Mouse (Mus musculus) kidney, embryonic 14.5 days (tissue): Measurements from ENCODE around the gene Grin2a. TPM values are rescaled to one million over a fixed set of nuclear protein-coding genes. Genes with fewer than 3 reads are reported as not detected.

ENCODE experiments used
- ATAC-seq: fragments of 200-750 bp; cut with Nextera tagmentation; 2 replicates; pipeline ENCODE4 v1.8.0; 2017; ENCODE audit warnings: moderate number of reproducible peaks, mild to moderate bottlenecking, moderate TSS enrichment, moderate library complexity; ENCODE audit not compliant: low FRiP score, low TSS enrichment
- H3K27ac ChIP-seq: fragments of 300-500 bp; sonication (generic); 2 replicates; pipeline ENCODE4 v1.5.1; 2014; ENCODE audit warnings: low read depth, mild to moderate bottlenecking, low read length, moderate library complexity, mixed read lengths
- H3K27me3 ChIP-seq: fragments of 300-500 bp; sonication (generic); 2 replicates; pipeline ENCODE4 v1.6.1; 2014; ENCODE audit warnings: mild to moderate bottlenecking, low read length; ENCODE audit not compliant: control insufficient read depth, insufficient read depth
- H3K36me3 ChIP-seq: fragments of 300-500 bp; sonication (generic); 2 replicates; pipeline ENCODE4 v1.6.1; 2014; ENCODE audit warnings: low read length, mixed read lengths; ENCODE audit not compliant: control insufficient read depth, insufficient read depth
- H3K4me1 ChIP-seq: fragments of 300-500 bp; sonication (generic); 2 replicates; pipeline ENCODE4 v1.6.1; 2014; ENCODE audit warnings: low read length, mixed read lengths; ENCODE audit not compliant: control insufficient read depth, insufficient read depth
- H3K4me2 ChIP-seq: fragments of 300-500 bp; sonication (generic); replicated peaks from 2 replicates; pipeline ENCODE4 v1.6.1; 2014; ENCODE audit warnings: low read depth, mild to moderate bottlenecking, low read length
- H3K4me3 ChIP-seq: fragments of 300-500 bp; sonication (generic); 2 replicates; pipeline ENCODE4 v1.5.1; 2014; ENCODE audit warnings: mild to moderate bottlenecking, low read length
- H3K9ac ChIP-seq: fragments of 300-500 bp; sonication (generic); 2 replicates; pipeline ENCODE4 v1.6.1; 2014; ENCODE audit warnings: low read depth, mild to moderate bottlenecking, low read length, moderate library complexity
- H3K9me3 ChIP-seq: fragments of 300-500 bp; sonication (generic); 2 replicates; pipeline ENCODE4 v1.6.1; 2016; ENCODE audit warnings: low read length; ENCODE audit not compliant: control insufficient read depth
- WGBS: fragments of 180-500 bp; shearing (Covaris S2); extraction: QIAGEN DNeasy Blood & Tissue Kit; methylation state at CpG from one replicate; pipeline ENCODE4 v1.1.7; 2014; 5-methylcytosine and 5-hydroxymethylcytosine counted together
- polyA plus RNA-seq: library from polyadenylated mRNA; unstranded; fragments of >200 nt; fragmentation: Nextera tagmentation; extraction: Ambion mirVana; gene quantifications from 2 replicates; pipeline ENCODE4 v1.2.1, GENCODE M21; 2014

Gene Grin2a
- 0.16 and 0.42 TPM in 2 replicates for polyA plus RNA-seq

GRCm38 (mm10) chr16:9994951-9995813 lies at the start of gene Grin2a:
Gene Grin2a (minus strand): TSS chr16:9995560.
- no peak within 1 kb of the TSS for H3K27ac ChIP-seq
- H3K36me3 ChIP-seq = no peaks in the 10 kb centered on the region
- H3K4me3 ChIP-seq = peak within 1 kb of the TSS; percentile 38
- 1% methylated on average over 65 of the region's 69 CpGs for WGBS
- no peaks in the 10 kb centered on the region for H3K9me3 ChIP-seq
- H3K4me2 ChIP-seq = peak within 1 kb of the TSS; percentile 77
- no peak for ATAC-seq
- peaks cover 15% of the 10 kb centered on the region for H3K4me1 ChIP-seq
- H3K27me3 ChIP-seq = peaks cover 54% of the 10 kb centered on the region
- peak within 1 kb of the TSS; percentile 13; the same call in 1 of the 2 replicates for H3K9ac ChIP-seq

- Histone ChIP-seq H3K9me3 (no peaks in the 10 kb centered on the region), H3K4me2 (no peak overlapping the region), H3K4me3 (no peak overlapping the region), H3K27me3 (no peaks in the 10 kb centered on the region), H3K9ac (no peak overlapping the region), H3K4me1 (no peaks in the 10 kb centered on the region), H3K27ac (no peak overlapping the region), H3K36me3 (no peaks in the 10 kb centered on the region)
- WGBS = 70% methylated on average over 7 of the region's 7 CpGs
- ATAC-seq = no peak
Observed at GRCm38 (mm10) chr16:10035582-10036215, 40.3 kb upstream of the Grin2a start.

GRCm38 (mm10) chr16:10033416-10033979 lies 38.1 kb upstream of the Grin2a start:
- no peak overlapping the region for H3K27ac ChIP-seq
- no peaks in the 10 kb centered on the region for H3K36me3 ChIP-seq
- H3K4me3 ChIP-seq = no peak overlapping the region
- WGBS = 74% methylated on average over 4 of the region's 4 CpGs
- H3K9me3 ChIP-seq = no peaks in the 10 kb centered on the region
- H3K4me2 ChIP-seq = no peak overlapping the region
- H3K9ac ChIP-seq = no peak overlapping the region
- ATAC-seq = no peak
- no peaks in the 10 kb centered on the region for H3K27me3 ChIP-seq
- H3K4me1 ChIP-seq = no peaks in the 10 kb centered on the region

- Histone ChIP-seq H3K4me3 (no peak overlapping the region), H3K36me3 (no peaks in the 10 kb centered on the region), H3K4me2 (no peak overlapping the region), H3K27me3 (no peaks in the 10 kb centered on the region), H3K27ac (no peak overlapping the region), H3K4me1 (no peaks in the 10 kb centered on the region), H3K9me3 (no peaks in the 10 kb centered on the region), H3K9ac (no peak overlapping the region)
- ATAC-seq = no peak
Observed at GRCm38 (mm10) chr16:10031891-10032290, 36.5 kb upstream of the Grin2a start.

- H3K4me3 ChIP-seq = no peak overlapping the region
- no peak for ATAC-seq
- no peaks in the 10 kb centered on the region for H3K36me3 ChIP-seq
- no peaks in the 10 kb centered on the region for H3K9me3 ChIP-seq
- H3K4me2 ChIP-seq = no peak overlapping the region
- H3K4me1 ChIP-seq = no peaks in the 10 kb centered on the region
- no peak overlapping the region for H3K9ac ChIP-seq
- H3K27ac ChIP-seq = no peak overlapping the region
- WGBS = 73% methylated on average over 6 of the region's 6 CpGs
- H3K27me3 ChIP-seq = no peaks in the 10 kb centered on the region
Observed at GRCm38 (mm10) chr16:10026741-10027140, 31.4 kb upstream of the Grin2a start.

- Histone ChIP-seq H3K36me3 (no peaks in the 10 kb centered on the region), H3K27me3 (no peaks in the 10 kb centered on the region), H3K9ac (no peak overlapping the region), H3K4me2 (no peak overlapping the region), H3K9me3 (peaks cover 5% of the 10 kb centered on the region), H3K4me3 (no peak overlapping the region), H3K27ac (no peak overlapping the region), H3K4me1 (no peaks in the 10 kb centered on the region)
- ATAC-seq = no peak
- WGBS = 75% methylated on average over 1 of the region's 1 CpGs
Observed at GRCm38 (mm10) chr16:10009743-10010142, 14.4 kb upstream of the Grin2a start.

GRCm38 (mm10) chr16:10005606-10006005 lies 10.2 kb upstream of the Grin2a start:
- no peak overlapping the region for H3K27ac ChIP-seq
- H3K27me3 ChIP-seq = no peaks in the 10 kb centered on the region
- 61% methylated on average over 5 of the region's 5 CpGs for WGBS
- no peaks in the 10 kb centered on the region for H3K36me3 ChIP-seq
- H3K4me1 ChIP-seq = no peaks in the 10 kb centered on the region
- no peak overlapping the region for H3K9ac ChIP-seq
- no peak for ATAC-seq
- H3K4me2 ChIP-seq = no peak overlapping the region
- no peak overlapping the region for H3K4me3 ChIP-seq
- no peaks in the 10 kb centered on the region for H3K9me3 ChIP-seq

GRCm38 (mm10) chr16:10004096-10004495 lies 8.7 kb upstream of the Grin2a start:
- H3K4me3 ChIP-seq = no peak overlapping the region
- ATAC-seq = no peak
- H3K27me3 ChIP-seq = no peaks in the 10 kb centered on the region
- no peaks in the 10 kb centered on the region for H3K4me1 ChIP-seq
- H3K36me3 ChIP-seq = no peaks in the 10 kb centered on the region
- no peak overlapping the region for H3K9ac ChIP-seq
- 87% methylated on average over 4 of the region's 4 CpGs for WGBS
- no peak overlapping the region for H3K27ac ChIP-seq
- H3K9me3 ChIP-seq = no peaks in the 10 kb centered on the region
- H3K4me2 ChIP-seq = no peak overlapping the region

GRCm38 (mm10) chr16:10003001-10003400 lies 7.6 kb upstream of the Grin2a start:
- H3K27me3 ChIP-seq = no peaks in the 10 kb centered on the region
- H3K9me3 ChIP-seq = no peaks in the 10 kb centered on the region
- H3K4me3 ChIP-seq = no peak overlapping the region
- H3K4me1 ChIP-seq = no peaks in the 10 kb centered on the region
- H3K27ac ChIP-seq = no peak overlapping the region
- H3K36me3 ChIP-seq = no peaks in the 10 kb centered on the region
- no peak overlapping the region for H3K4me2 ChIP-seq
- no peak for ATAC-seq
- 70% methylated on average over 1 of the region's 1 CpGs for WGBS
- no peak overlapping the region for H3K9ac ChIP-seq
